Mouse (Mus musculus): ENCODE data around the gene Trim25.

DNA sequence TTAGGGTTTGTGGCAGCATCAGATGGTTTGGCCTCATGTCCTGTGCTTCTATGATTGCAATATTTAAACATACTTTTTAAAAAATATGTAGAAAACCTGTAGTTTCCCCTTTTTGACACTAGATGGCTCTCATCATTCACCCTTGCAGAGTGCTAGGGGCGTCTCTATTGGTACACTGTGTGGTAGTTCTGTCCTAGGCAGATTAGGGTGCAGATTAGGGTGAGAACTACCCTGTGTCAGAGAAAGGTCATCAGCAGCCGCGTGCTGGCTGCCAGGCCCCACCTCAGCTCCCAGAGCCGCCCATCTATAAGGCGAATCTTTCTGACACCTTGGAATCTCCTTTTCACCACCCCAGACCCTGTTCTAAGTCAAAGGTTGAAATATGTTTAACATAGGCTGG lies 9.6 kb upstream of the Trim25 start:
- no peak for TF ChIP-seq POLR2A (IDR thresholded peaks at IDR 0.05; ENCODE audit: insufficient read depth, low read length)
- no peak for TF ChIP-seq CTCF (IDR thresholded peaks at IDR 0.05; ENCODE audit: low read depth, low read length)
- TF ChIP-seq EP300 (IDR thresholded peaks at IDR 0.05; ENCODE audit: insufficient read depth, low read depth, low read length), result no peak

Measured in ES-Bruce4 (cell line).